Mouse (Mus musculus) central nervous system, embryonic 11.5 days (tissue): ENCODE results near the gene Rpl37a. TPM values are rescaled to one million over a fixed set of nuclear protein-coding genes. Genes with fewer than 3 reads are reported as not detected.

Experiments
- polyA plus RNA-seq: library from polyadenylated mRNA; depleted of rRNA; stranded (reverse); fragments of >200 nt; gene quantifications from 2 replicates; pipeline ENCODE4 v1.2.3, GENCODE M21; 2012; rRNA removed

Gene Rpl37a
- 1,601 and 1,988 TPM in 2 replicates for polyA plus RNA-seq

DNA sequence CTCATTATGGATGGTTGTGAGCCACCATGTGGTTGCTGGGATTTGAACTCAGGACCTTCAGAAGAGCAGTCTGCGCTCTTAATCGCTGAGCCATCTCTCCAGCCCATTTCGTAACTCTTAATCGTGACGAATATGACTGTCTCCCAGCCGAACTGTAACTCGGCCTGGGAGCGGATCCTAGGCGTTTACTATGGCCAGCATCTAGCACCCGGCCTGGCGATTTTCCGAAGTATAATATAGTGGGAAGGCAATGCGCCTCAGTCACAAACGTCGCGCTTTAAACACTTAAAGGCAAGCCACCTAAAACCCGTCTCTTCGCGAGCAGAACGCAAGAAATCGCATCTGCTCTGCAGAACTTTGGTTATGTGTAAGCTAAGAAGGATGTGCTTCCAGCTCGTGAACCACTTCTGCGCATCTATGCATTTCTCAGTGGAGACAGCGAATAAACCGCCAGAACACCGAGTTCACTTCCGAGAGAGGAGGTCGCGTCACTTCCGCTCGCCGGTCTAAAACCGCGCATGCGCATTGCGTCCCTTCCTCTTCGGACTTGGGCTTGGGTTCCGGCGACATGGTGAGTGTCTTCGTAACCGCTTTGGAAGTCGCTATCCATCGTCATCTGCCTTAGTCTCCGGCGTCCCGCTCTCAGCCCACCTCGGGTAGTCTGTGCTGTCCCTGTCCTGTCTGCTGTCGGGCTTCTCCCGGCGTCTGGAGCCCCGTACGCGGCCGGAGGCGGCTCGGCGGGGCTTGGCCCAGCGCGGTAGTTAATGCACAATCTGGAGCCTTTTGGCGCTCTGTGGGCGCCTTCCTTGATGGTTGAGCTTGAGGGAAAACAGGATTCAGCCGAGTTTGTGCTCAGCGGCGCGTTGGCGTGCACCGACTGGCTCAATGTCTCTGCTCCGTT lies at the start of gene Rpl37a:
Rpl37a (plus strand) TSS at position 538 of the 901 bp plus-strand sequence.

DNA sequence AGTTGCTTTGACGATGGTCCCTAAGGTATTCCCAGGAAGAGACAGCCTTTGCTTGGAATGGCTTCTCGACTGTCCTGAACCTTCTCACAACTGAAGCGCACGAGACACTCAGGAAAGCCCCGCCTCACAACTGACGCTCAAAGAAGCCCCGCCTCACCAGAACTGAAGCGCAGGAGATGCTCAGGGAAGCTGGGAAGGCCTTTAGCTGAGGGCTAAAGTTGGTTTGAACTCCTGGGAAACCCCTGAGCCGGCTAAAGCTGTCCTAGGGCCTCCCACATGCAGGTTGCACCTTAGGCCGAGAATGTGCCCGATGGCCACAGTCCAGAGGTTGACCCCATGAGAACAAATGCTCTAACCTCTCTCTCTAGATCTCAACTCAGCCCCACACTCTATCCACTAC lies 10.6 kb upstream of the Rpl37a start, which contains the start of gene Ankar:
Ankar (minus strand) TSS at position 101 of the 400 bp plus-strand sequence.

Other genes starting within 250 kb of the Rpl37a start
- 0.53 and 1.1 TPM in 2 replicates for gene March4, start 174.4 kb upstream of the Rpl37a start, polyA plus RNA-seq
- 33.2 and 40.6 TPM in 2 replicates for gene Smarcal1, start 128.0 kb upstream of the Rpl37a start, polyA plus RNA-seq
- gene Ankar, start 10.7 kb upstream of the Rpl37a start, polyA plus RNA-seq = 0.01 TPM in 1 of 2 replicates, not detected in the other
- 277 and 476 TPM in 2 replicates for gene Igfbp2, start 113.2 kb downstream of the Rpl37a start, polyA plus RNA-seq
- 57.0 and 193 TPM in 2 replicates for gene Igfbp5, start 163.6 kb downstream of the Rpl37a start, polyA plus RNA-seq